Mouse (Mus musculus): ENCODE measurements around the gene Dedd2. TPM values are rescaled to one million over a fixed set of nuclear protein-coding genes. Genes with fewer than 3 reads are reported as not detected.

Dedd2 gene
- total and polyA plus RNA-seq, 3 experiments: 14.3 to 21.7 (median 18.4) TPM

GRCm38 (mm10) chr7:25237249-25238014 lies 17.0 kb upstream of the Dedd2 start, which contains the start of gene Gsk3a:
Gsk3a (minus strand) TSS chr7:25237851.
- intact Hi-C loops (cut with DNase I): loop anchor here (1.0 to 10.0 kb wide), 3 partner anchors 15 to 353 kb away; partner anchors contain the start of genes Rabac1 and Rps19
- 1% methylated on average over 73 of the region's 76 CpGs for WGBS
- Histone ChIP-seq H3K27me3 (ENCODE audit: control insufficient read depth, insufficient read depth, low read length) (no peaks in the 10 kb centered on the region), H3K9ac (ENCODE audit: low read depth, low read length) (peak within 1 kb of the TSS; percentile 98), H3K27ac (peak within 1 kb of the TSS; percentile 96), H3K36me3 (ENCODE audit: control insufficient read depth, insufficient read depth, low read length) (no peaks in the 10 kb centered on the region), H3K4me1 (ENCODE audit: control insufficient read depth, insufficient read depth, low read length) (peaks cover 5% of the 10 kb centered on the region), H3K79me2 (replicated peaks; ENCODE audit: control insufficient read depth, insufficient read depth, low read length) (no peaks in the 10 kb centered on the region; the same call in 1 of the 2 replicates), H3K4me3 (peak within 1 kb of the TSS; percentile 64)
- DNase-seq: peak; percentile 97 to 99
- TF ChIP-seq EP300 (IDR thresholded peaks at IDR 0.05; ENCODE audit: insufficient read depth, low read depth, low read length): no peak
- no peak; the same call in 1 of the 2 replicates for TF ChIP-seq POLR2A (IDR thresholded peaks at IDR 0.05; ENCODE audit: insufficient read depth, low read depth, low read length)
- no peak for TF ChIP-seq CTCF (IDR thresholded peaks at IDR 0.05)

GRCm38 (mm10) chr7:25235526-25235925 lies 15.1 kb upstream of the Dedd2 start:
- no peak overlapping the region for H3K9ac ChIP-seq (ENCODE audit: low read depth, low read length)
- DNase-seq: no peak
- no peaks in the 10 kb centered on the region for H3K36me3 ChIP-seq (ENCODE audit: control insufficient read depth, insufficient read depth, low read length)
- H3K4me1 ChIP-seq (ENCODE audit: control insufficient read depth, insufficient read depth, low read length): peaks cover 5% of the 10 kb centered on the region
- 91% methylated on average over 5 of the region's 5 CpGs for WGBS
- intact Hi-C loops (cut with DNase I): loop anchor here (5.0 to 10.0 kb wide), 2 partner anchors 263 to 351 kb away; partner anchors contain the start of genes Rabac1 and Rps19
- no peak overlapping the region for H3K4me3 ChIP-seq
- TF ChIP-seq EP300 (IDR thresholded peaks at IDR 0.05; ENCODE audit: insufficient read depth, low read depth, low read length) (no peak), POLR2A (IDR thresholded peaks at IDR 0.05; ENCODE audit: insufficient read depth, low read depth, low read length) (no peak), CTCF (IDR thresholded peaks at IDR 0.05) (no peak)
- no peaks in the 10 kb centered on the region; the same call in 1 of the 2 replicates for H3K79me2 ChIP-seq (replicated peaks; ENCODE audit: control insufficient read depth, insufficient read depth, low read length)
- H3K27me3 ChIP-seq (ENCODE audit: control insufficient read depth, insufficient read depth, low read length): no peaks in the 10 kb centered on the region
- H3K27ac ChIP-seq: no peak overlapping the region

- TF ChIP-seq POLR2A (IDR thresholded peaks at IDR 0.05; ENCODE audit: insufficient read depth, low read depth, low read length) (no peak), EP300 (IDR thresholded peaks at IDR 0.05; ENCODE audit: insufficient read depth, low read depth, low read length) (no peak), CTCF (IDR thresholded peaks at IDR 0.05) (no peak)
- no peaks in the 10 kb centered on the region for H3K27me3 ChIP-seq (ENCODE audit: control insufficient read depth, insufficient read depth, low read length)
- H3K36me3 ChIP-seq (ENCODE audit: control insufficient read depth, insufficient read depth, low read length): no peaks in the 10 kb centered on the region
- no peak overlapping the region for H3K27ac ChIP-seq
- DNase-seq: no peak
- no peak overlapping the region for H3K4me3 ChIP-seq
- H3K9ac ChIP-seq (ENCODE audit: low read depth, low read length): no peak overlapping the region
- WGBS: 79% methylated on average over 2 of the region's 2 CpGs
- H3K79me2 ChIP-seq (replicated peaks; ENCODE audit: control insufficient read depth, insufficient read depth, low read length): no peaks in the 10 kb centered on the region; the same call in 1 of the 2 replicates
- intact Hi-C loops (cut with DNase I): loop anchor here (10.0 kb wide), 1 partner anchor 348 kb away; the partner anchor contains the start of gene Rps19
- H3K4me1 ChIP-seq (ENCODE audit: control insufficient read depth, insufficient read depth, low read length): peaks cover 2% of the 10 kb centered on the region
Measured at GRCm38 (mm10) chr7:25233061-25233460, 12.6 kb upstream of the Dedd2 start.

- H3K4me3 ChIP-seq: no peak overlapping the region
- no peak overlapping the region for H3K9ac ChIP-seq (ENCODE audit: low read depth, low read length)
- intact Hi-C loops (cut with DNase I): loop anchor here (10.0 kb wide), 1 partner anchor 347 kb away; the partner anchor contains the start of gene Rps19
- TF ChIP-seq POLR2A (IDR thresholded peaks at IDR 0.05; ENCODE audit: insufficient read depth, low read depth, low read length) (no peak), CTCF (IDR thresholded peaks at IDR 0.05) (no peak), EP300 (IDR thresholded peaks at IDR 0.05; ENCODE audit: insufficient read depth, low read depth, low read length) (no peak)
- H3K36me3 ChIP-seq (ENCODE audit: control insufficient read depth, insufficient read depth, low read length): no peaks in the 10 kb centered on the region; the same call in 1 of the 2 replicates
- peaks cover 2% of the 10 kb centered on the region for H3K4me1 ChIP-seq (ENCODE audit: control insufficient read depth, insufficient read depth, low read length)
- no peaks in the 10 kb centered on the region for H3K27me3 ChIP-seq (ENCODE audit: control insufficient read depth, insufficient read depth, low read length)
- no peaks in the 10 kb centered on the region; the same call in 1 of the 2 replicates for H3K79me2 ChIP-seq (replicated peaks; ENCODE audit: control insufficient read depth, insufficient read depth, low read length)
- 60% methylated on average over 5 of the region's 5 CpGs for WGBS
- DNase-seq: no peak
- no peak overlapping the region for H3K27ac ChIP-seq
Measured at GRCm38 (mm10) chr7:25232101-25232648, 11.8 kb upstream of the Dedd2 start.

GRCm38 (mm10) chr7:25230690-25231285 lies 10.4 kb upstream of the Dedd2 start:
- intact Hi-C loops (cut with DNase I): loop anchor here (10.0 kb wide), 1 partner anchor 346 kb away; the partner anchor contains the start of gene Rps19

More at GRCm38 (mm10) chr7:25230690-25231285, 10.4 kb upstream of the Dedd2 start:
- no peak overlapping the region for H3K4me3 ChIP-seq
- no peak overlapping the region for H3K27ac ChIP-seq
- H3K36me3 ChIP-seq (ENCODE audit: control insufficient read depth, insufficient read depth, low read length): no peaks in the 10 kb centered on the region; the same call in 1 of the 2 replicates
- no peak overlapping the region for H3K9ac ChIP-seq (ENCODE audit: low read depth, low read length)
- no peak for DNase-seq
- no peaks in the 10 kb centered on the region; the same call in 1 of the 2 replicates for H3K4me1 ChIP-seq (ENCODE audit: control insufficient read depth, insufficient read depth, low read length)
- H3K27me3 ChIP-seq (ENCODE audit: control insufficient read depth, insufficient read depth, low read length): no peaks in the 10 kb centered on the region
- WGBS: 76% methylated on average over 9 of the region's 9 CpGs
- TF ChIP-seq EP300 (IDR thresholded peaks at IDR 0.05; ENCODE audit: insufficient read depth, low read depth, low read length): no peak
- TF ChIP-seq POLR2A (IDR thresholded peaks at IDR 0.05; ENCODE audit: insufficient read depth, low read depth, low read length): no peak
- TF ChIP-seq CTCF (IDR thresholded peaks at IDR 0.05): no peak
- no peaks in the 10 kb centered on the region; the same call in 1 of the 2 replicates for H3K79me2 ChIP-seq (replicated peaks; ENCODE audit: control insufficient read depth, insufficient read depth, low read length)

Data from heart, adult 2 months (tissue).